Mouse (Mus musculus): ENCODE data around the gene Plscr1.

Plscr1 gene

GRCm38 (mm10) chr9:92249447-92249852, at the start of gene Plscr1:
TSS of gene Plscr1 (plus strand) at chr9:92249750.
- in situ Hi-C loops (cut with MboI), result no loop called here

- in situ Hi-C loops (cut with MboI), result no loop called here
Observed at GRCm38 (mm10) chr9:92204397-92204796, 45.2 kb upstream of the Plscr1 start.

DNA sequence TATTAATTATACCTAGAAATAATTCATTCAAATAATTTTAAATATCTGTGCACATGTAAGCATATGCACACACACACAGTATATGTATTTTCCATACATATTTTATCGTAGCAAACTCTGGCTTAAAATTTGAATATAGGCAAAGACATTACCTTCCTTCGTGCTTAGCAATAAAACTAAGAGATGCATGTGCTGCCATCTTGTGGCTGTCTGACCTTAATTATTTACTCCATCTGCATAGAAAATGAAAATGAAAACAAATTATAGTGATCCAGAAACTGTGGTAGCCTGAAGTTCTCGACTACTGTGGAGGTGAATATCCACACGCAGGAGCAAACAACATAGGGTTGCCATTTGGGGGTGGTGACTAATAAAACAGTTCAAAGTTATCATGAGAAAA, 42.2 kb upstream of the Plscr1 start:
- in situ Hi-C loops (cut with MboI), result no loop called here

DNA sequence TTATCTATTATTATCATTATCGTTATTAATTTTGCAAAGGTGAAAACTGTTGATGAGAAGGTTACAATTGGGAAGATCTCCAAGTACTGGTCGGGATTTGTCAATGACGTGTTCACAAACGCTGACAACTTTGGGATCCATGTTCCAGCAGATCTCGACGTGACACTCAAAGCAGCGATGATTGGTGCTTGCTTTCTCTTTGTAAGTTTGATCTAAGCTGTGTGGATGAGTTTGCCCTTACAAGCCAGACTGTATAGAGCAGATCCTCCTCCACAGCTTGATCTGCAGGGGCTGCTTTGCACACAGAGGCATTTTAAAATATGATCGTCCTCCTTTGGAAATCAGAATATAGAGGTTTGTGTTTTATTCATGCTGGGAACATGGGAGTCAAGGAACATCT, 41.8 kb upstream of the Plscr1 start:
- in situ Hi-C loops (cut with MboI), result no loop called here

DNA sequence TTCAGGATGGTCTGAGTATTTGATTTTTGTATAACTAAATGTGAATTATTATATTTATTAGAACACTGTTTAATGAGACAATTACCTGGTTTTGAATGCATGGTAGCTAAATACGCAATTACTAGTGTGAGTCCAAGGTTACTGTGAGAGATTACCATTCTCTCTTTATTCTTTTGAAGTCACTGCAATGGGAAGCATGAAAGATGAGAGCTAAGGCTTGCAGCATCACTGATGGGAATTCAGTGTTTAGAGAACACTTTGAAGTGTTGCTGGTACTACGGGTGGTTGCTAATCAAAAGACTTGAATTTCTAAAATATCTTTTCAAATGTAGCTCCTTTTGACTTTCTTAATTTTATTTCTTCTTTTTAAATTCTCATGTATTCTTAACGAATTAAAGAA, 39.7 kb upstream of the Plscr1 start:
- in situ Hi-C loops (cut with MboI), result no loop called here

DNA sequence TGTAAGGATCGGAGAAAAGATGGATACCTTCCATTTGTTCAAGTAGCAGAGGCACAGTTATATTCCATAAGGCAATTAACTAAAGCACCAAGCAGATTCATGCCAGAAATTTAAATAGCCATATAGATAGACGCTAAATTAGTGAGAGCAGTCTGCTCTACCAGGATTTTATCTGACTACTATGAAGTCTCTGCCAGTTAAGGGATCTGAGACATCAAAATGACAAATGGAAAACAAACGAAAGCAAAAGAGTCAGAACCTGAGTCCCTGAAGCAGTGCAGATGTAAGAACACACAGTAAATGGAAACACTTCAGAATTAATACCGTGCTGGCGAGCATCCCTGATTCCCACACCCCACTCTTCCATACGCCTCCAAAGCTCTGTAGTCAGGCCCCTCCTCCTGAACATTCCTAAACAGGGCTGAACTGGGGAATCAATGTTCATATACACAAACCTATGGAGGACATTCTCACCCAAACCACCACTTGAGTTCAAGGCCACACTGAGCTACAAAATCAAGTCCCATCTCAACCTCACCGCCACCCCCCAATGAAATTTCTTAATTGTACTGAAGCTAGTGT, 39.1 kb upstream of the Plscr1 start:
- in situ Hi-C loops (cut with MboI), result no loop called here

DNA sequence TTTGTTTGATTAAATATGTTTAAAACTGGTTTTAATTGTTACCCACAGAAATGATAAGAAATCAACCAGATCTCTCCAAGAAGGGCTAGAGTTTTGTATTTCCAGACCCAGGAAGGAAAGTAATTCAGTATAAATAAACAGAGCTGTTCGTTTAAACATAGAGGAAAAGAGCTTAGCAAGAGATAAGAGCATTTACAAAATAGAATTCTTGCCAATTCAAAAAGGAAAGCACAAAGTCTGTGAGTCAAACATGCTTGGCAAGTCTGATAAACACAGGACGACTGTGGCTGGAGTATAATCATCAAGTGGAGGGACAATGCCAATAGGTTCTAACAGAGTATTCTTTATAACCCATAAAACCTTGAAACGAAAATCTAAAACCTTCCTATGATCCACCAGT, 38.5 kb upstream of the Plscr1 start:
- in situ Hi-C loops (cut with MboI), result no loop called here

DNA sequence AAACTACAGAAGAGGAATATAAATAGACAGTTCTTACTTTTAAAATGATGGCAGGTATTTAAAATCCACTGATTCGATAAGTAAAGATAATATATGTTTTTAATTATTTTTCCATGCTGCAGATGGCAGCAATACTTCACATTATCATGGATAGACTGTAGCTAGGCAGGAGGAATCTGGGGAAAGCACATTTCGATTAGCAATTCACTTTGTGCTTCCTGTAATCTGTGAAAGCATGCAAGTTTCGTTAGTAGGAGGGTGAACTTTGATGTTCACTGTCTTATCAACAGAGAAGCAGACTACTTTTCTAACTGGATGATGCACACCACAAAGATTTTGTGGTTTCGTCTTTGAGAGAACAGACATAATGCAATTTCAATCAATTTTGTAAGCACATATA, 32.1 kb upstream of the Plscr1 start:
- in situ Hi-C loops (cut with MboI), result no loop called here

DNA sequence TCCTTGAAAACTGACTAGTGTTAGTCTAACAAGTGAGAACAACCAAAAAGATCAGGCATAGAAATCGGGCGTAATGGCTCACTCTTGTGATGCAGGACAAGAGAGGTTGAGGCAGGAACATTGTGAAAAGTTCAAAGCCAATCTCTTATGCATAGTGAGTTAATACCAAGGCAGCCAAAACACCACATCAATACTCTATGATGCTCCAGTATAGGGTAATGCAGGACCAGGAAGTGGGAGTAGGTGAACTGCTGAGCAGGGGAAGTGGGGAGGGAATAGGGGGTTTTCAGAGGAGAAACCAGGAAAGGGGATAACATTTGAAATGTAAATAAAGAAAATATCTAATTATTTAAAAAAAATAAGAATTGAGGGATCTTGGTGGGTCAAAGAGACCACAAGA, 31.7 kb upstream of the Plscr1 start:
- in situ Hi-C loops (cut with MboI), result no loop called here

DNA sequence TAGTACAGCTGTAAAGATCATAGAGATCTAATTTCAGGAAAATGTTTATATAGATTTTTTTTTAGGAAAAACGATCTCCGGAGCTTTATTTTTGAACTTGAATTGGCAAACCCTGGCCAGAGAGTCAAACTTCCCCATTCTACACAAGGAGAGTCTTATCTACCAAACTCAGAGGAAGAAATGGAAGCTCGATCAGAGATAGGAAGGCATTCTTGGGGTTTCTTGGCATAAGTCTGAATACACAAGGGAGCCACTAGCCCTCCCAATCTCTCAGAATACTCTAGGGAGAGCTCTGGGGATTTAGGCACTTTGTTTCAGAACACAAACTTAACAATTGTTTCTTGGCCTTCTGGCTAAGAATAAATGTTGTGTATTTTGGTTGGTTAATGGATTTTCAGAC, 29.4 kb upstream of the Plscr1 start:
- in situ Hi-C loops (cut with MboI), result no loop called here

DNA sequence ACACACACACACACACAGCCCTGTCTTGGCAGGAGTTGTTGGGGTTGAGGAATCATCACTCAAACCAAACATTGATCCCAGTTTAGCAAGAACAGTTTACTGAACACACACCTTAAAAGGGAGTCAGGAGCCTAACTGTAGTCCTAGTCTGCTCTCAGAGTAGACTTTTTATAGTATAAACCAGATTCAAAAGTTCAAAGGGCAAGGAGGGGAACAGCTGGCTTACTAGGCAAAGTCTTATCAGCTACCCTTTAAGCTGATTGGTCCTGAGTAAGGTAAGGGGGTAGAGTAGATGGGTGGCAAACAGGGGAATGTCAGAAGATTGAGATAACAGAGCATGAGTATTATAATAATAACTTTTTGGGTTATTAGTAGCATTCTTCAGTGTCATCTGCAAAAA, 28.1 kb upstream of the Plscr1 start:
- in situ Hi-C loops (cut with MboI), result no loop called here

- in situ Hi-C loops (cut with MboI), result no loop called here
Observed at GRCm38 (mm10) chr9:92224598-92225231, 24.8 kb upstream of the Plscr1 start.

DNA sequence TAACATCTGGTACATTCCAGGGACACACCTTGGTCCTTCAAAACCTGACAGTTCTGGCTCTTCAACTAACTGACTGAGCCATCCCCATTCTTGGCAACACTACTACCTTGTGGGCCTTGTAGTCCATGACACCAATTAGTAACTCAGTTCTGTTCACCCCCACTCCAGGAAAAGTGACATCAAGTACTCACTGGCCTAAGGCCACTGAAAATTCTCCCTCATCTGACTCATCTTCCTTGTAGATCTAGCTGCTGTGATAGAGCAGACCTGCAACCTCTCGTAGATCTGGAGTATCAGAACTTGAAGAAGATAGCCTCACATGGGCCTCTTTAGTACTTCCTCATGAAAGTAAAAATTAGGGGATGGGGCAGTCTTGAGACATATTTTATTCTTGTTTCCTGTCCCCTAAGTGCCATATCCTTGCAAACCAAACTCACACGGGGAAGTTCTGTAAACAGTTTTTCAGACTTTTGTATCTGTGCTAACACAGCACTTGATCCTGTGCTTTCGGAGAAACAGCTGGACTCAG, 23.4 kb upstream of the Plscr1 start:
- in situ Hi-C loops (cut with MboI), result no loop called here

DNA sequence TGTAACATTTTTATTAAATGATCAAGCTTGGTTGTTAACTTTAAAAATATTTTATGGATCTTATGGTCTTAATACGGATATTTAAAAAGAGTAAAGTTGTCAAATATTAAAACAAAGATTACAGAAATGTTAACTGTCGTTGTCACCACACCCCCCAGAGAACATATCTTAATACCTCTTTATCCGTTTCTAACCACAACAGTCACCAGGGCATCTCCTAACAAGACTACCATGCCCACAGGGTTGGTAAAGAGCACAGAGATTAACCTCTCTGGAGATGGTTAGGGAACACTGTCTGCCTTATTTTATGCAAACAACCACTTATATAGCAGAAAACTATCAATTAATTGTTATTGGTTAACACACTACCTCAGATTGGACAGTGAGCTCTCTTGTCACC, 22.8 kb upstream of the Plscr1 start:
- in situ Hi-C loops (cut with MboI), result no loop called here

GRCm38 (mm10) chr9:92228867-92229832, 20.4 kb upstream of the Plscr1 start:
- in situ Hi-C loops (cut with MboI), result no loop called here

DNA sequence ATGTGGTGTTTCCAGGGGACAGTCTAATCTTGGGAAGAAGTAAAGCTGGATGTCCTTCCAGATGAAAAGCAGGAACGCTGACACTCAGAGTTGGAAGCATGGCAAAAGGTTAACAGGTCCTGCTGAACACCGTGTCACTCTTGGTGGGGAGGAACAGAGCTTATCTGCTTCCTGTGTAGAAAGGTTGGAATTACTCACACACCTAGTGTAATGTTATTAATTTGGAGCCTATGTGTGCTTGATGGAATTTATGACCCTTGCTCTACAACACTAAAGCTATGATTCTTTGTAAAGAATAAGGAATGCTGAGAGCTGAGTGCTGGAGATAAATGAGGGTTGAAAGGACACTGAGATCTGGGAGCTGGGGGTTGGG, 19.7 kb upstream of the Plscr1 start:
- in situ Hi-C loops (cut with MboI), result no loop called here

GRCm38 (mm10) chr9:92234901-92235458, 14.6 kb upstream of the Plscr1 start:
- in situ Hi-C loops (cut with MboI), result no loop called here

DNA sequence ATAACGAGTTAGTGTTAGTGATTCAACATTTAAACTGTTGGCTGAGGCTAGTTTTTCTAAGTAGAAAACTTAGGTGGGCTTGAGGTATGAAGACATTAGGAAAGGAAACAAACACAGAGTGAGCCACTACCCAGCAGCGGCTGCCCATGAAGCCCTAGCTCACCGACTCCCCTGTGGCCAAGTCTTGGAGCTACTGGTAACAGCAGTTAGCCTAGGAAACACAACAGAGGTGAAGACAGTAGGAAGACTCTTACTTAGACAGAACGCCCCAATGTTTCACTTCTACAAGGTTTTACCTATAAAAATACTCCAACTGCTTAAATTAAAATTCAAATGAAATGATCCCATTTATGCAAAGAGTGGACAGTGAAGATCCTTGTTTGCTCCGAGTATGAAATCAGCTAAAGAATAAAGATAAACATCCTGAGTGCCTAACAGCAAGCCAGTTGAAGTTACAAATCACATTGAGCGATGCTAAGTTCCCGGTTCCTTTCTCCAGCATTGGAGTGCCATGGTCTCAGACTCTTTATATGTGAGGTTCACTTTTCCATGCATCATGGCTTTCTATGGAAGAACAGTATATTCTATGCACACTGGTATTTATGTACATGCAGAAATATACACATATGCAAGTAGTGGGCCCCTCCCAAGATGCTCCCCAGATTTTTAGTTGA, 640 bp upstream of the Plscr1 start:
- in situ Hi-C loops (cut with MboI), result no loop called here

DNA sequence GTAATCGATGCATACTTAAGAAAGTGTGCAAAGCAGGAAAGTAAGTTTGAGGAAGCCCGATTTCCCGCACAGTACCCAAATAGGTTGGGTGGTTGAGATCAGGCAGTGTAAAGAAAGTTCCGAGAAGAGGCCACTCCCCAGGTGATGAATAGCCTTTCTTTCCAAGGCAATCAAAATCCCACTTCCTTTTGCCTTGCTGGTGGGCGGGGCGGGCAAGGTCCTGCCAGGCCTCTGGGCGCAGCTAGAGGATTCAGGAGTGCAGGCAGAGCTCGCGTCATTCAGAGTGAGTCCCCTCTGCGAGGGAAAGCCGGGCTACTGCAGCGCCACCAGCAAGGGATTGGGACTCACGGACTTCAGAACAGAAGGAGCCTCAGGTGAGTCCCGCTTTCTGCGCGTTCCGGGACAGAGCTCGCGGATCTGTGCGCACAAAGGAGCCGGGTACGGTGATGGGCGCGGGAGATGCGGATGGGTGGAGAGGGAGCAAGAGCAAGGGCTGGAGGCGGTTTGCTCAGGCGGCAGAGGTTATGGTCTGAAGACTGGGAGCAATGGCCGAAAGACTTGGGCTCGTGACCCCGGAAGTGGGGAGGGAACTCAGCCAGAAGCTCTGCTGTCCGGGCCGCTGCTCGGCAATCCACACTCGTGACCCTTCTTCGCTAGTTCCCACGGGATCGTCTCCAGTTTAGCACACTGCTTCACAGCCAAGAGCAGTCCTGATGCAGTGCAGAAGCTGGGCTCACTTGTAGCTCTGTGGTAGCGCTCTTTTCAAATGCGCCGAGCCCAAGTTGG, 630 bp downstream of the Plscr1 start:
- in situ Hi-C loops (cut with MboI), result no loop called here

GRCm38 (mm10) chr9:92252718-92253117, 3.2 kb downstream of the Plscr1 start:
- in situ Hi-C loops (cut with MboI), result no loop called here

Measured in mature B cell (primary cell).